Mouse (Mus musculus) E14TG2a.4 (cell line): Measurements from ENCODE around the gene Gjc1.

Experiments used
- H3K27me3 ChIP-seq: 2 replicates; pipeline ENCODE4 v1.6.1; 2014; ENCODE audit warnings: low read length, control low read depth; ENCODE audit not compliant: insufficient read depth
- H3K36me3 ChIP-seq: 2 replicates; pipeline ENCODE4 v1.6.1; 2014; ENCODE audit warnings: low read length, control low read depth; ENCODE audit not compliant: insufficient read depth
- H3K4me1 ChIP-seq: replicated peaks from 2 replicates; pipeline ENCODE4 v1.6.1; 2014; ENCODE audit warnings: low read depth, low read length, control low read depth
- H3K4me3 ChIP-seq: replicated peaks from 2 replicates; pipeline ENCODE4 v1.5.1; 2014; ENCODE audit warnings: mild to moderate bottlenecking, low read length
- H3K9me3 ChIP-seq: 2 replicates; pipeline ENCODE4 v1.6.1; 2014; ENCODE audit warnings: low read length, control low read depth
- CTCF ChIP-seq: conservative IDR thresholded peaks from 2 replicates; pipeline ENCODE4 v1.5.1; 2014; ENCODE audit warnings: low read length
- NANOG ChIP-seq: IDR thresholded peaks from 2 replicates; pipeline ENCODE4 v1.6.1; 2014; ENCODE audit warnings: borderline replicate concordance, low read length, mixed read lengths
- POU5F1 ChIP-seq: IDR thresholded peaks from 2 replicates; pipeline ENCODE4 v1.6.1; 2014; ENCODE audit warnings: low read length, borderline replicate concordance

Gene Gjc1

DNA sequence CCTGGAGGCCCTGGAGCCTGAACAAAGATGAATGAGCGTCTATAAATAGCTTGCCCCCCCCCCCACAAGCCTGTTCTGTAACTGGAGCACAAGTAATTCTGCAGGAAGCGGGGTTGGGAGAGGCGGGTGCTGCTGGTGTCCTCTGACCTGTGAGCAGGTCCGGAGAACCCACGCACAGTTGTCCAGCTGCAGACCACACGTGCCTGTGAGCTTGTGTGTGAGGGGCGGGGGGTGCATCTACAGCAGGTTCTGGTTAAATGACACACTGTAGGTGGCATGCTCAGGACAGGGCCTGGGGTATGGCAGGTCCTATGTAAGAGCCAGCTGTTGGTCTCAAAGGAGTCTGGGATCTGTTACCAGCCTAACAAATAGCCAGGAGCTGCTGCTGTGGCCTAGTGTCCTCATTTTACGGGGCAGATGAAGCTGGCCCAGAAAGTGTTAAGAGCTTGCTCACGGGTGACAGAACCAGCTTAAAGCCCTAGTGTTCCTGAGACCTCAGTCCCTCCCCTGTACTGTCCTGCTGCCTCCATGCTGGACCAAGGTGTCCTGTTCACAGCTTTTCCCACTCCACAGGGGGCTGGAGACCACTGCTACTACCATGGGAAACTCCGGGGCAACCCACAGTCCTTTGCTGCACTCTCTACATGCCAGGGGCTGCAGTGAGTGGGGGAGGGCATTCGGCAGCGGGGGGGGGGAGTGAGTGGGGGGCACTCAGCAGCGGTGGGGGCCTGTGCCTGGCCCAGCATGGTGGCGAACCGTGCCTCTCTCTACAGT, 48.7 kb downstream of the Gjc1 start:
- Histone ChIP-seq H3K9me3 (no peaks in the 10 kb centered on the region), H3K27me3 (peaks cover 32% of the 10 kb centered on the region), H3K4me3 (no peak overlapping the region), H3K4me1 (peaks cover 70% of the 10 kb centered on the region), H3K36me3 (no peaks in the 10 kb centered on the region)
- TF ChIP-seq CTCF: no peak
- TF ChIP-seq POU5F1: no peak
- no peak for TF ChIP-seq NANOG

DNA sequence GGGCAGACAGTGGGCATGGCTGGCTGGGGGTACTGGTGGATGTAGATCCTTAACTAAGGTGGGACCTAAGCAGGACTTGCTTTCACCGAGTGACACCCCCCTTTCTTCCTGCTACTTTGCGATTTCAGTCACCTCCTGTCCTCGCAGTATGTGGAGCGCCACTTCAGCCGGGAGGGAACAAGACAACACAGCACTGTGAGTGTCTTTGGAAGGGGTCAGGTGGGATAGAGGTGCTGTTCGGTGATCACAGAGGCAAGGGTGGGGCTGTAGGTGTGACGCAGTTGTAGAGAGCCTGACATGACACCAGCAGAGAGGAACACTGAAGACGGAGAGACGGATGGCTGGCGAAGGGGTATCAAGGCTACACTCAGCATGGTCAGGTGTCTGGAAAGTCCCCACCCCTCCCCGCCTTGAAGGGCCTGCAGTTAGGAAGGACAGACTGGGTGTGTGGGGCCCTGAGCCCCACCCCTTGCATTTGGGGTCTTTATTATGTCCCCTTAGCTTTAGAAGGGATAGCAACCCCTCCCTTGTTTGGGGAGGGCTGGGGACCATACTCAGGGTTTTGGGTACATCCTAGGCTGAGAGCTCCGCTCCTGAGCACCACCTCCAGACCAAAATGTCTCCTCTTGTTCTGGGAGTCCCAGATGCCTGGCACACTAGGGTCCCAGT, 49.4 kb downstream of the Gjc1 start:
- TF ChIP-seq CTCF: no peak
- TF ChIP-seq NANOG: no peak
- TF ChIP-seq POU5F1: no peak
- peaks cover 29% of the 10 kb centered on the region for H3K27me3 ChIP-seq
- H3K4me1 ChIP-seq: peaks cover 63% of the 10 kb centered on the region
- no peaks in the 10 kb centered on the region for H3K9me3 ChIP-seq
- no peak overlapping the region for H3K4me3 ChIP-seq
- H3K36me3 ChIP-seq: no peaks in the 10 kb centered on the region

- Histone ChIP-seq H3K36me3 (no peaks in the 10 kb centered on the region), H3K4me3 (no peak overlapping the region), H3K9me3 (no peaks in the 10 kb centered on the region), H3K27me3 (peaks cover 33% of the 10 kb centered on the region), H3K4me1 (peaks cover 58% of the 10 kb centered on the region)
- no peak for TF ChIP-seq CTCF
- TF ChIP-seq NANOG: no peak
- TF ChIP-seq POU5F1: no peak
Observed at GRCm38 (mm10) chr11:102769141-102769540, 50.4 kb downstream of the Gjc1 start.

DNA sequence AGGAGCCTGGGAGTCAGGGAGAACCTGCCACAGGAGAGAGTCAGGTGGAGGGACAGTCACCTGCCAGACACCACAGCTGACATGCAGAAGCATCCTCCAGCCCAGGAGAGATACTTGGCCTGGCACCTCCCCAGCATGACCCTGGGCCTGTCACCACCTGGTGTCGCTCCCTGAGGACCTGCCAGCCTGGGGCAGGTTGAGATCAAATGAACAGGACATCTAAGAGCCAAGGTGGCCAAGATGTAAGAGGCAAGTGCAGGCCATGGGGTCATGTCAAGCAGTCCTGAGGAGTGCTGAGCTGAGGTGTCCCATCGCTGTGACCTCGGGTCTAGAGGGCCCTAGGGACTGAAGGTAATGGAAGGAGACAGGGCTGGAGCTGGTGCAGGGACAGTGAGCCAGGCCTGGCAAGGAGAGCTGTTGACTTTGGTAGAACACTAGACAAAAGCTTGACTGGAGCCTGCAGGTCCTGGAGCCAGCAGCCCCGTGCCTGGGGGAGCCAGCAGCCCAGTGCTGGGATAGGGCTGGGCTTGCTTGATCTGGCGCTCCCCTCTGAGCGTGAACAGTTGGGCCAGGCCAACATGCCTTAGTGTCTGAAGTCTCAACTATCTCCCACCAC, 52.3 kb downstream of the Gjc1 start:
- TF ChIP-seq POU5F1: no peak
- TF ChIP-seq NANOG: no peak
- TF ChIP-seq CTCF: no peak
- peaks cover 64% of the 10 kb centered on the region for H3K4me1 ChIP-seq
- H3K27me3 ChIP-seq: peaks cover 50% of the 10 kb centered on the region
- H3K36me3 ChIP-seq: no peaks in the 10 kb centered on the region
- H3K9me3 ChIP-seq: no peaks in the 10 kb centered on the region
- no peak overlapping the region for H3K4me3 ChIP-seq

DNA sequence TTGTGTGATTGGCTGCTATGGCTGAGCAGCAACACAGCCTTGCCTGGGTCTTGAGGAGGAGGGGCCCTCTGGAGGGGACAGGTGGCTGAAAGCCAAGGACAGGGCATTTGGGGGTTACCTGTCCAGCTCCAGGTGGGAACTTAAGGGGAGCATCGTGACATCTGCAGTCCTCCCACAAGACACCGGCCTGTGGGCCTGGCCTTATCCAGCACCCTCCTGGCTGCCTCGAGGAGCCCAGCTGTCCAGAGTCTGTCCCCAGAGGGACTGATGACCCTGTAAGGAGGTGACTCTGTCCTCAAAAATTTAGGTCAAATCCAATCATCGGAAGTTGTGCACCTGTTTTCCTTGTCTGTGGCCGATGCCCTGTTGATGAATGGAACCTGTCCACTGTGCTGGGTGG, 54.1 kb downstream of the Gjc1 start:
- Histone ChIP-seq H3K9me3 (no peaks in the 10 kb centered on the region), H3K36me3 (no peaks in the 10 kb centered on the region), H3K27me3 (peaks cover 52% of the 10 kb centered on the region), H3K4me3 (no peak overlapping the region), H3K4me1 (peaks cover 59% of the 10 kb centered on the region)
- TF ChIP-seq CTCF: no peak
- no peak for TF ChIP-seq POU5F1
- no peak for TF ChIP-seq NANOG

- H3K4me3 ChIP-seq: no peak overlapping the region
- H3K27me3 ChIP-seq: peaks cover 70% of the 10 kb centered on the region
- H3K9me3 ChIP-seq: no peaks in the 10 kb centered on the region
- TF ChIP-seq NANOG (no peak), CTCF (no peak), POU5F1 (no peak)
- H3K36me3 ChIP-seq: no peaks in the 10 kb centered on the region
- H3K4me1 ChIP-seq: peaks cover 37% of the 10 kb centered on the region
Observed at GRCm38 (mm10) chr11:102763009-102763767, 56.3 kb downstream of the Gjc1 start.

- H3K4me1 ChIP-seq: peaks cover 29% of the 10 kb centered on the region
- no peaks in the 10 kb centered on the region for H3K36me3 ChIP-seq
- H3K4me3 ChIP-seq: peak overlapping the region; percentile 81
- no peak for TF ChIP-seq CTCF
- no peak for TF ChIP-seq NANOG
- no peak for TF ChIP-seq POU5F1
- H3K27me3 ChIP-seq: peaks cover 79% of the 10 kb centered on the region
- no peaks in the 10 kb centered on the region for H3K9me3 ChIP-seq
Observed at GRCm38 (mm10) chr11:102762248-102762647, 57.3 kb downstream of the Gjc1 start.
